ENCODE assay signal across 15 mouse cellular contexts in genomic region chr11:22791726-22792125, GRCm38 (mm10).
"Had no signal": no experiment of that assay in that cellular context is flagged by ENCODE, and none has a peak within 500 bp of the region (broad histone marks: within the 10 kb centered on the region; RNA-seq: fewer than 3 reads in every experiment).

No protein-coding gene starts in this region.

- H3K4me2 ChIP-seq: liver, embryonic 13.5 days; midbrain, embryonic 11.5 days had no signal

- H3K9me3 ChIP-seq: liver, embryonic 13.5 days had no signal

- H3K27ac ChIP-seq: left cerebral cortex, adult 2 months; liver, embryonic 13.5 days; stomach, postnatal 0 days had no signal

- DNase-seq: kidney, adult 2 months; kidney, postnatal 10 days; kidney, postnatal 36 days; layer of hippocampus, postnatal 36 days; liver, embryonic 13.5 days; lung, adult 2 months; lung, postnatal 14 days; lung, postnatal 4 days; midbrain, embryonic 14.5 days; right cerebral cortex, adult 18-20 months; right cerebral cortex, postnatal 14 days; right cerebral cortex, postnatal 4 days had no signal

- H3K36me3 ChIP-seq: liver, embryonic 13.5 days had no signal

- H3K9ac ChIP-seq: liver, embryonic 13.5 days had no signal

- H3K4me3 ChIP-seq: left cerebral cortex, adult 2 months; liver, embryonic 13.5 days had no signal

- H3K27me3 ChIP-seq: liver, embryonic 13.5 days had no signal
